ENCODE assay signal across 21 mouse cellular contexts in the genomic region with DNA sequence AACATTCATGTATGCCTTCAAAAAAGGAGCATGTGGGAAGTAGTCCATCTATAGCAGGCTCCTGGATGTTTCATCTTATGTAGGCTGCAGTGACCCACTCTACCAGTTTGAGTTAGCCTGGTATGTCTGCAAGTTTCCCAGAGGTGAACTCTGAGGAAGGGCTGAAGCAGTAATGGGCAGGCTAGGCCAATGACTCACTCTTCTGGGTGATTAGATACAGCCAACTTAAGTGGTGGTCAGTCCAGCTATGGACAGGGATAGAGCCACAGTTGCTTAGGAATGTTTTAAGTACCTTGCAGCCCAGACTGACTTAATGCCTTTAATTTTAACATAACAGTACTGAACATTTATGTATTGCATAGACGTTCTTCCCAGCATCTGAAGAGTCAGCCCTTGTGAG.
"Had no signal": no experiment of that assay in that cellular context is flagged by ENCODE, and none has a peak within 500 bp of the region (broad histone marks: within the 10 kb centered on the region; RNA-seq: fewer than 3 reads in every experiment).

No protein-coding gene starts in this region.

- DNase-seq: kidney, adult 2 months; kidney, postnatal 36 days; layer of hippocampus, postnatal 36 days; liver, postnatal 0 days; lung, postnatal 10 days; lung, postnatal 36 days; thymus, adult 18-20 months; thymus, postnatal 36 days had no signal

- H3K27me3 ChIP-seq: limb, embryonic 12.5 days; limb, embryonic 15.5 days; lung, embryonic 15.5 days; megakaryocyte, embryonic 14.5 days; midbrain, embryonic 12.5 days; midbrain, embryonic 15.5 days; neural tube, embryonic 12.5 days; neural tube, embryonic 15.5 days had no signal

- H3K4me2 ChIP-seq: limb, embryonic 12.5 days; limb, embryonic 15.5 days; liver, embryonic 11.5 days; lung, embryonic 15.5 days; midbrain, embryonic 12.5 days; midbrain, embryonic 15.5 days; neural tube, embryonic 12.5 days; neural tube, embryonic 15.5 days had no signal

- H3K9ac ChIP-seq: limb, embryonic 12.5 days; limb, embryonic 15.5 days; liver, embryonic 14.5 days; liver, postnatal 0 days; lung, embryonic 15.5 days; midbrain, embryonic 12.5 days; midbrain, embryonic 15.5 days; neural tube, embryonic 12.5 days; neural tube, embryonic 15.5 days had no signal

- ATAC-seq: intestine, postnatal 0 days; liver, postnatal 0 days; midbrain, embryonic 15.5 days had no signal

- H3K36me3 ChIP-seq: limb, embryonic 15.5 days; lung, embryonic 15.5 days; midbrain, embryonic 12.5 days; neural tube, embryonic 12.5 days had no signal

- H3K27ac ChIP-seq: kidney, postnatal 0 days; left cerebral cortex, adult 2 months; limb, embryonic 12.5 days; limb, embryonic 15.5 days; liver, embryonic 14.5 days; lung, embryonic 15.5 days; midbrain, embryonic 12.5 days; midbrain, embryonic 15.5 days; neural tube, embryonic 12.5 days; neural tube, embryonic 15.5 days had no signal

- H3K4me3 ChIP-seq: left cerebral cortex, adult 2 months; limb, embryonic 12.5 days; limb, embryonic 15.5 days; lung, embryonic 15.5 days; megakaryocyte, embryonic 14.5 days; midbrain, embryonic 12.5 days; midbrain, embryonic 15.5 days; neural tube, embryonic 12.5 days; neural tube, embryonic 15.5 days had no signal

- H3K9me3 ChIP-seq: limb, embryonic 12.5 days; limb, embryonic 15.5 days; lung, embryonic 15.5 days; megakaryocyte, embryonic 14.5 days; midbrain, embryonic 12.5 days; midbrain, embryonic 15.5 days; neural tube, embryonic 12.5 days; neural tube, embryonic 15.5 days had no signal
